8 mouse cellular contexts compared by ENCODE assay signal in the genomic region with DNA sequence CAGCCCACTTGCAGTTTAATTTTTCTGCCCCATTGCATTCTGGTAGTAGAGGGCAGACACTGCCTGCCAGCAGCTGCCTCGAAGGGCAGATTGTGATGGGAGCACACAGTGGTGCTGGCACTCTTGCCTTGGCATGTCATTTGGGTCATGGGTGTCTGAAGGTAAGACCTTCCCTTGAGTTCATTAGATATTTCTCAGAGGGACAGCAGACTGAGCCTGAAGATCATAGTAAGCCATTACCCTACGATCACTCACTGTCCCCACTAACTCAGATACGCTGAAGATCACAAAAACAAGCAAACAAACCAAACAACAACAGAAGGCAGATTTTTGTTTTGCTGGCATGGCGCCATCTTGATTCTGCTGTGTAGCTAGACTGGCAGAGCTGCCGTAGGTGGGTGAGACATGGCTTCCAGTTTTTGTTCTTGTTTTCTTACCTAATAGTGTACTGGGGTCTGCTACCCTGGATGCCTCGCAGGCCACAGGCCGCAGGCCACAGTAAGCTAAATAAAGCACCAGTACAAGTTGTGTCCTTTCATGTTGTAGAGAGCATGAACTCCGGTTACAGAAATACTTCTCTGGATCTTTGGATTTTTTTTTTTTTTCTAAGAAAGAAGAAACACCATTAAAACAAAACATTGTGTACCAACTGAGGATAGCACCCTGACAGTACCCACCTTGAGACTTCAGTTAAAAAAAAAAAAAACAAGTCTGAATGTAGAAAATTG.
A peak's percentile ranks its signal among the peaks of the same experiment; 100 is the strongest.
DNase-seq lines count a peak whose midpoint lies in the region; ATAC-seq and TF ChIP-seq lines count a peak whose summit lies in the region.

No protein-coding gene starts in this region.

- no peak for TF ChIP-seq CTCF in kidney, adult 2 months (conservative IDR thresholded peaks at IDR 0.05; ENCODE audit: insufficient read depth, insufficient read length, low read depth, low read length)
- TF ChIP-seq CTCF in intestine, postnatal 0 days (IDR thresholded peaks at IDR 0.05; ENCODE audit: low read depth): no peak

- 89% methylated on average over 8 of the region's 8 CpGs for WGBS in kidney, embryonic 14.5 days
- WGBS in kidney, adult 2 months: 81% methylated on average over 8 of the region's 8 CpGs
- whole genome bisulfite sequencing in forebrain, embryonic 11.5 days: 89% methylated on average over 8 of the region's 8 CpGs
- WGBS in intestine, postnatal 0 days: 91% methylated on average over 8 of the region's 8 CpGs
- 89% methylated on average over 8 of the region's 8 CpGs for WGBS in midbrain, embryonic 12.5 days

- H3K36me3 ChIP-seq in kidney, embryonic 14.5 days (ENCODE audit: control insufficient read depth, insufficient read depth, low read length): no peaks in the 10 kb centered on the region
- H3K36me3 ChIP-seq in kidney, adult 2 months (ENCODE audit: control insufficient read depth, insufficient read depth, low read length): no peaks in the 10 kb centered on the region
- no peaks in the 10 kb centered on the region for H3K36me3 ChIP-seq in forebrain, embryonic 11.5 days (ENCODE audit: control insufficient read depth, insufficient read depth, low read length)
- no peaks in the 10 kb centered on the region for H3K36me3 ChIP-seq in intestine, postnatal 0 days (ENCODE audit: control insufficient read depth, insufficient read depth)
- H3K36me3 ChIP-seq in midbrain, embryonic 12.5 days: no peaks in the 10 kb centered on the region

- H3K4me3 ChIP-seq in kidney, embryonic 14.5 days (ENCODE audit: low read length): no peak overlapping the region
- no peak overlapping the region for H3K4me3 ChIP-seq in kidney, adult 2 months (ENCODE audit: insufficient read depth, low read depth, low read length)
- no peak overlapping the region for H3K4me3 ChIP-seq in forebrain, embryonic 11.5 days (ENCODE audit: low read depth, low read length)
- H3K4me3 ChIP-seq in intestine, postnatal 0 days (ENCODE audit: low read depth, low read length): no peak overlapping the region
- H3K4me3 ChIP-seq in midbrain, embryonic 12.5 days: no peak overlapping the region

- no peaks in the 10 kb centered on the region for H3K9me3 ChIP-seq in kidney, embryonic 14.5 days (ENCODE audit: control insufficient read depth, low read length)
- no peaks in the 10 kb centered on the region for H3K9me3 ChIP-seq in forebrain, embryonic 11.5 days (ENCODE audit: control insufficient read depth, low read length)
- H3K9me3 ChIP-seq in intestine, postnatal 0 days (ENCODE audit: control insufficient read depth): no peaks in the 10 kb centered on the region
- no peaks in the 10 kb centered on the region for H3K9me3 ChIP-seq in midbrain, embryonic 12.5 days

- peak overlapping the region; percentile 43 for H3K27ac ChIP-seq in kidney, embryonic 14.5 days (ENCODE audit: low read depth, low read length)
- H3K27ac ChIP-seq in kidney, adult 2 months (ENCODE audit: insufficient read depth, low read depth, low read length): no peak overlapping the region
- peak overlapping the region; percentile 71 for H3K27ac ChIP-seq in forebrain, embryonic 11.5 days (ENCODE audit: low read depth, low read length)
- H3K27ac ChIP-seq in intestine, postnatal 0 days (ENCODE audit: low read depth, low read length): no peak overlapping the region
- peak overlapping the region; percentile 61 for H3K27ac ChIP-seq in midbrain, embryonic 12.5 days (replicated peaks)

- no peaks in the 10 kb centered on the region for H3K27me3 ChIP-seq in kidney, embryonic 14.5 days (ENCODE audit: control insufficient read depth, insufficient read depth, low read length)
- no peaks in the 10 kb centered on the region for H3K27me3 ChIP-seq in kidney, adult 2 months (replicated peaks; ENCODE audit: control insufficient read depth, insufficient read depth, low read length)
- H3K27me3 ChIP-seq in forebrain, embryonic 11.5 days (ENCODE audit: control insufficient read depth, insufficient read depth, low read length): no peaks in the 10 kb centered on the region
- H3K27me3 ChIP-seq in intestine, postnatal 0 days (replicated peaks; ENCODE audit: control insufficient read depth, insufficient read depth, low read length): no peaks in the 10 kb centered on the region
- H3K27me3 ChIP-seq in midbrain, embryonic 12.5 days: peaks cover 17% of the 10 kb centered on the region

- DNase-seq in kidney, adult 2 months: no peak
- DNase-seq in MN1 (ENCODE audit: low spot score): peak; percentile 14
- no peak for DNase-seq in forebrain, embryonic 11.5 days (ENCODE audit: low spot score)
- DNase-seq in retina, postnatal 1 day: no peak
- DNase-seq in frontal cortex, adult 2 months (ENCODE audit: extremely low spot score in 1 of 2, low spot score in 1 of 2): no peak

- ATAC-seq in kidney, embryonic 14.5 days (ENCODE audit: low FRiP score, low TSS enrichment): no peak
- 0 out of 2 replicates have a peak, but pooled peaks have one; percentile 51 for ATAC-seq in forebrain, embryonic 11.5 days (replicated peaks; ENCODE audit: low FRiP score)
- ATAC-seq in intestine, postnatal 0 days: 0 out of 2 replicates have a peak, but pooled peaks have one; percentile 12
- peak; percentile 42 for ATAC-seq in midbrain, embryonic 12.5 days (ENCODE audit: low FRiP score, low read depth)

- H3K4me2 ChIP-seq in kidney, embryonic 14.5 days (replicated peaks; ENCODE audit: low read depth, low read length): no peak overlapping the region
- no peak overlapping the region for H3K4me2 ChIP-seq in forebrain, embryonic 11.5 days (ENCODE audit: low read depth, low read length, severe bottlenecking)
- no peak overlapping the region for H3K4me2 ChIP-seq in intestine, postnatal 0 days (replicated peaks; ENCODE audit: low read depth)
- H3K4me2 ChIP-seq in midbrain, embryonic 12.5 days (replicated peaks): no peak overlapping the region

- no peak overlapping the region for H3K9ac ChIP-seq in kidney, embryonic 14.5 days (ENCODE audit: low read depth, low read length)
- H3K9ac ChIP-seq in forebrain, embryonic 11.5 days (ENCODE audit: low read length): peak overlapping the region; percentile 27
- no peak overlapping the region for H3K9ac ChIP-seq in intestine, postnatal 0 days (ENCODE audit: low read depth, low read length)
- no peak overlapping the region for H3K9ac ChIP-seq in midbrain, embryonic 12.5 days (replicated peaks)

- no peak for TF ChIP-seq POLR2A in kidney, adult 2 months (IDR thresholded peaks at IDR 0.05; ENCODE audit: low read depth, low read length)

- peaks cover 24% of the 10 kb centered on the region for H3K4me1 ChIP-seq in kidney, embryonic 14.5 days (ENCODE audit: control insufficient read depth, insufficient read depth, low read length)
- peaks cover 7% of the 10 kb centered on the region; the same call in 1 of the 2 replicates for H3K4me1 ChIP-seq in kidney, adult 2 months (ENCODE audit: control insufficient read depth, insufficient read depth, low read length)
- peaks cover 26% of the 10 kb centered on the region for H3K4me1 ChIP-seq in forebrain, embryonic 11.5 days (replicated peaks; ENCODE audit: control insufficient read depth, insufficient read depth, low read length)
- 0 out of 2 replicates have a peak, but pooled peaks cover 3% of the 10 kb centered on the region for H3K4me1 ChIP-seq in intestine, postnatal 0 days (replicated peaks; ENCODE audit: control insufficient read depth, insufficient read depth, low read length)
- peaks cover 42% of the 10 kb centered on the region for H3K4me1 ChIP-seq in midbrain, embryonic 12.5 days

Comparison
In these comparisons a context has a peak if more than half of its experiments do, and no peak if none do; other contexts are left out.
1. H3K27ac ChIP-seq: peak in kidney, embryonic 14.5 days (single experiment), forebrain, embryonic 11.5 days (single experiment) and midbrain, embryonic 12.5 days (single experiment); none in kidney, adult 2 months (single experiment) and intestine, postnatal 0 days (single experiment).